Mouse (Mus musculus): ENCODE measurements around the gene Metap1d.

Gene Metap1d

GRCm38 (mm10) chr2:71545401-71545881 is 92.4 kb downstream of the Metap1d start:
- peak; percentile 38 for DNase-seq (ENCODE audit: low read depth)

- peak; percentile 61 for DNase-seq (ENCODE audit: low read depth)
Measured at GRCm38 (mm10) chr2:71545882-71546639, 93.0 kb downstream of the Metap1d start.

- DNase-seq (ENCODE audit: low read depth), result no peak
Measured at GRCm38 (mm10) chr2:71546640-71547071, 93.6 kb downstream of the Metap1d start, which contains the start of gene Dlx2. TSS of gene Dlx2 (minus strand) at chr2:71546754.

- peak; percentile 81 for DNase-seq (ENCODE audit: low read depth)
Measured at GRCm38 (mm10) chr2:71547829-71548228, 94.8 kb downstream of the Metap1d start.

- no peak for DNase-seq (ENCODE audit: low read depth)
Measured at GRCm38 (mm10) chr2:71550330-71550729, 97.3 kb downstream of the Metap1d start.

- no peak for DNase-seq (ENCODE audit: low read depth)
Measured at GRCm38 (mm10) chr2:71551704-71552103, 98.6 kb downstream of the Metap1d start.

GRCm38 (mm10) chr2:71556071-71556470 is 103.0 kb downstream of the Metap1d start:
- no peak for DNase-seq (ENCODE audit: low read depth)

GRCm38 (mm10) chr2:71566466-71566865 is 113.4 kb downstream of the Metap1d start:
- no peak for DNase-seq (ENCODE audit: low read depth)

- no peak for DNase-seq (ENCODE audit: low read depth)
Measured at GRCm38 (mm10) chr2:71573736-71574135, 120.7 kb downstream of the Metap1d start.

Measured in naive thymus-derived CD4-positive, alpha-beta T cell, adult 2 months (primary cell).